Mouse (Mus musculus): ENCODE results near the gene Fstl4. TPM values are rescaled to one million over a fixed set of nuclear protein-coding genes. Genes with fewer than 3 reads are reported as not detected.
"Not testable (repeated sequence)": the region's sequence is repeated elsewhere in the genome, so short reads cannot be mapped to it uniquely, and the experiment has no call there.

Fstl4 gene
- total RNA-seq, 2 experiments from 2014 or later, result 13.8 to 14.8 TPM

GRCm38 (mm10) chr11:53156463-53156862 lies 392.0 kb downstream of the Fstl4 start:
- no peak for TF ChIP-seq CTCF (conservative IDR thresholded peaks at IDR 0.05)
- no peak overlapping the region for H3K27ac ChIP-seq
- H3K4me3 ChIP-seq, result no peak overlapping the region
- no peak for DNase-seq (ENCODE audit: low spot score in 2 of 2)

DNA sequence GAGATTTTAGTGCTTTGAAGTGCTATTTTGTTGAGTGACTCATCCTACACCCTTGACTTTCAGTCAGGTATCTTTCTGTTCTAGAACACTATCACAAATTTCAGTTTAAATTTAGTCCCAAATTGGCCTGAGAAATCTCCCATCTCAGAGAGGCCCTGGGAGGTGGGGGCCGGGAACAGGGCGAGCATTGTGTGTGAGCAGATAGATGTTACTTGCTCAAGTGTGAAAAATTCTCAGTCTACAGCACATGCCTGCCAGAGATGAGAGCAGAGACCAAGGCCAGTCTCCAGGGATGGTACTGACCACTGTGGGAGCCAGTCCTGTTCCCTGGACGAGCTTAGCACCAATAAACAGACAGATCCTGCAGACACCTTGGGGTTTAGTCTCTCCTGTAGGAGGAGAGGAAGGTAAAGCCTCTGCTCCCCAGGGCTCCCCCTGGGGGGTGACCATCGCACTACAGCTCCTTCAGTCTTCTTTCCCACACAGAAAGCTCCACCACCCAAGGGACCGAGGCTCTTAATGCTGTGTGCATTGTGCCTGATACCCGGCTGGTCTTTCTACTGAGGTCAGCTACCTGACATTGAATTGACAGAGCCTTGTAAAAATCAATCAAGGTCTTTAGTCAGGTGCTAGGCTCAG lies 393.3 kb downstream of the Fstl4 start:
- TF ChIP-seq CTCF (conservative IDR thresholded peaks at IDR 0.05), result peak; percentile 63
- no peak overlapping the region for H3K4me3 ChIP-seq
- H3K27ac ChIP-seq, result no peak overlapping the region
- no peak for DNase-seq (ENCODE audit: low spot score in 2 of 2)

- DNase-seq (ENCODE audit: low spot score in 2 of 2), result no peak
- H3K27ac ChIP-seq, result no peak overlapping the region
- no peak overlapping the region for H3K4me3 ChIP-seq
- TF ChIP-seq CTCF (conservative IDR thresholded peaks at IDR 0.05), result no peak
These were observed 398.0 kb downstream of the Fstl4 start for GRCm38 (mm10) chr11:53162385-53162784.

DNA sequence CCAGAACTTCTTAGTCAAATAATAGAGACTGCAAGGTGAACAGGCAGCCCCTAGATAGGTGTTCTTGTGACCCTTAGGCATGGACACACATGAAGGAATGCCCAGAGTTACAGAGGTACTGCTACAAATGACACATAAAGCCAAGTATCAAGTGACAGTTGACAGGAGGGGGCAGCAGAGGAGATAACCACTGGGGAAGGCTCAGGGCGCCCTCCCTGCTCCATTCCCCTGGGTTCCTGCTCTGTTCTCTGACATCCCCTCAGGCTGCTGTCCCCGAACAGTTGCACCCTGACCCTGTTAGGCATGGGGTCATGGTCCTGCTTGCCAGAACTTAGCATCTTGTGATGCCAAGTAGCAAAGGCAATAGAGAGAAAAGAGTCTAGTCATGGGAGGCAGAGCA lies 402.0 kb downstream of the Fstl4 start:
- TF ChIP-seq CTCF (conservative IDR thresholded peaks at IDR 0.05), result no peak
- H3K27ac ChIP-seq, result no peak overlapping the region

GRCm38 (mm10) chr11:53182177-53182852 lies 417.9 kb downstream of the Fstl4 start:
- DNase-seq (ENCODE audit: low spot score in 2 of 2), result no peak
- Histone ChIP-seq H3K4me3 (no peak overlapping the region), H3K27ac (peak overlapping the region; percentile 43)
- 0 out of 2 replicates have a peak, but pooled peaks have one; percentile 3 for TF ChIP-seq CTCF (conservative IDR thresholded peaks at IDR 0.05)

More for the DNA sequence above, 402.0 kb downstream of the Fstl4 start:
- DNase-seq (ENCODE audit: low spot score in 2 of 2), result no peak
- H3K4me3 ChIP-seq, result no peak overlapping the region

- peak; percentile 18 to 28 for DNase-seq (ENCODE audit: low spot score in 2 of 2)
- Histone ChIP-seq H3K27ac (peak overlapping the region; percentile 43), H3K4me3 (no peak overlapping the region)
- TF ChIP-seq CTCF (conservative IDR thresholded peaks at IDR 0.05), result no peak
These were observed 418.4 kb downstream of the Fstl4 start for GRCm38 (mm10) chr11:53182858-53183257.

DNA sequence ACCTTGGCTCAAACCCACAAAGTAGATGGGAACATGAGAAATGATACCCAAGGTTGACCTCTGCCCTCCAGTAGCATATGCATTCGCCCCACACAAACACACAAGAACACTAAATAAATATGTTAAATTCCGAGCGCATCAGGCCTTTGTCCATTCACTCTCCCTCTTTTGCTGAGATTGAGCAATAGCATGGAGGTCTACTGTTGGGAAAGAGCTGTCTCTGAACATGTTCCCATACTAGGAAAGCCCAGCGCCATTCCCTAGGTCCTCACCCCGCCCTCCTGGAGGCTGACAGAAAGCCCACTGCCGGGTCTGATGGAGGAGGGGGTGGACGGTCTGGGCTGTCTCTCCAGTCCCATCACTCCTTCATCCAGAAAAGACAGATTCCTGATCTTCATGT lies 419.6 kb downstream of the Fstl4 start:
- H3K27ac ChIP-seq, result no peak overlapping the region
- DNase-seq (ENCODE audit: low spot score in 2 of 2), result no peak
- TF ChIP-seq CTCF (conservative IDR thresholded peaks at IDR 0.05), result no peak
- no peak overlapping the region for H3K4me3 ChIP-seq

- Histone ChIP-seq H3K4me3 (no peak overlapping the region), H3K27ac (no peak overlapping the region)
- no peak for TF ChIP-seq CTCF (conservative IDR thresholded peaks at IDR 0.05)
- DNase-seq (ENCODE audit: low spot score in 2 of 2), result no peak
These were observed 420.3 kb downstream of the Fstl4 start for GRCm38 (mm10) chr11:53184698-53185097.

DNA sequence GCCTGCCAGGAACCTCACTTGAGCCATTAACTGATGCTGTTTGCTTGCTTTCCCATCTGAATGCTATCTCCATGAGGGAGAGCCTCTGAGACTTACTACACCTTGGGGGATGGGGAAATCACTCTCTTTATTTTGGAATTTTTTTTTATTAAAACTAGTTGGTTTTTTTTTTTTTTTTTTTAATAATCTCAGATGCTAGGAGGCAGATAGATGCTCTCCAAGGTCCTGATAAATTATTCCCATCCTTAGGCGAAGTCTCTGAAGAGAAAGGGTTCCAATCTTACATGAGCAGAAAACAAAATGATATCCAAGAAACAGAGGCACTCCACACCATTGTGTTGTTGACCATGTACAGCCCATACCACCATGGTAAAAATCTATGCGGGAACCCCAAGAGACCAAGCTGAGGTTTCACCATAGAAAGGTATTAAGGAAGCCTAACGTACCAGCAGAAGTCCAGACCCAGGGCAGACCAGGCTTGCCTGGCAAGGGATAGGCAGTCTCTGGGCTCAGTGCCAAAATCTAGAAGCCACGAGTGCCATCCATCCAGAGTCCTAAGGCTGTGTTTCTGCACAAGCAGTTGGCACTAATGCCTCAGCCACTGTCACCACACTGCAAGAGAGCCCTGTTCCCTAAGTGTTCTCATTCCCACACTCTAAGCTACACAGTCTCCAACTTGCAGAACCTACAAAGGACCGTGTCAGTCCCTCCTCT lies 423.1 kb downstream of the Fstl4 start:
- no peak overlapping the region for H3K4me3 ChIP-seq
- H3K27ac ChIP-seq, result no peak overlapping the region
- TF ChIP-seq CTCF (conservative IDR thresholded peaks at IDR 0.05), result no peak
- no peak for DNase-seq (ENCODE audit: low spot score in 2 of 2)

- DNase-seq (ENCODE audit: low spot score in 2 of 2); H3K27ac ChIP-seq; H3K4me3 ChIP-seq: not testable (repeated sequence)
These were observed 432.1 kb downstream of the Fstl4 start for GRCm38 (mm10) chr11:53196551-53196950.

GRCm38 (mm10) chr11:53197111-53197510 lies 432.7 kb downstream of the Fstl4 start:
- no peak for DNase-seq (ENCODE audit: low spot score in 2 of 2)
- no peak for TF ChIP-seq CTCF (conservative IDR thresholded peaks at IDR 0.05)
- Histone ChIP-seq H3K4me3 (no peak overlapping the region), H3K27ac (no peak overlapping the region)

GRCm38 (mm10) chr11:53202459-53203250 lies 438.2 kb downstream of the Fstl4 start:
- Histone ChIP-seq H3K4me3 (no peak overlapping the region), H3K27ac (no peak overlapping the region)
- DNase-seq (ENCODE audit: low spot score in 2 of 2), result no peak
- no peak for TF ChIP-seq CTCF (conservative IDR thresholded peaks at IDR 0.05)

DNA sequence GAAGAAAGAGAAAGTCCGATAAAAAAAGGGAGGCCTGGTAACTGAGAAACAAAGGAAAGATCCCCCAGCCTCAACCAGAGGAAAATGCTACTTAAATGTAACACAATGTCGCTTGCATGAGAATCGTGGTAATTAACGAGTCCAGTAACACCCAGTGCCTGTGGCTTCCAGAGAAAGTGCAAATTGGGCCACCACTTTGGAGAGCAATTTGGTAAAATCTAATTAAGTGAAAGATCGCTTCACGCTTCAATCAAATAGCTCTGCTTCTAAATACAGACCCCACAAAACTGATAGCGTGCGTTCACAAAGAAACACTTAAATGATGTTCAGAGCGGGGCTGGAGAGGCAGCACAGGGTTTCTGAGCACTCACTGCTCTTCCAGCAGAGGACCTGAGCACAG lies 446.4 kb downstream of the Fstl4 start:
- no peak for DNase-seq (ENCODE audit: low spot score in 2 of 2)
- TF ChIP-seq CTCF (conservative IDR thresholded peaks at IDR 0.05), result no peak
- Histone ChIP-seq H3K4me3 (no peak overlapping the region), H3K27ac (no peak overlapping the region)
